Mouse (Mus musculus): Measurements from ENCODE around the gene 1700008O03Rik. TPM values are rescaled to one million over a fixed set of nuclear protein-coding genes. Genes with fewer than 3 reads are reported as not detected.

The 1700008O03Rik gene
- polyA plus RNA-seq, 1 experiment from 2014 or later, result 0.34 TPM

DNA sequence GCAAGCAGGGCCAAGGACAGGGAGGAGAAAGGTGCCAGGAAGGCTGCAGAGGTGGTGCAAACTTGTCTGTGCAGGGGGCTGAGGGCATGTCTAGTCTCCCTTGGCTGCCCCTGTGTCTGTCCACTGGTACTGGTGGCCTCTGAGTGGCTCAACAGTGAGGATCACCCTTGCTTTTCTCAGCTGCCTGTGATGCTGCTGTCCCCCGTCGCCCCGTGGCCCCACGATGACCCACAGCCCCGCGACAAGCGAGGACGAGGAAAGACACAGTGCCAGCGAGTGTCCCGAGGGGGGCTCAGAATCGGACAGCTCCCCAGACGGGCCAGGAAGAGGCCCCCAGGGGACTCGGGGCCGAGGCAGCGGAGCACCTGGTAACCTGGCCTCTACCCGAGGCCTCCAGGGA is 73.1 kb downstream of the 1700008O03Rik start:
- Histone ChIP-seq H3K9me3 (ENCODE audit: control insufficient read depth, low read length) (no peaks in the 10 kb centered on the region), H3K9ac (ENCODE audit: low read length) (no peak overlapping the region), H3K4me1 (ENCODE audit: control insufficient read depth in 2 of 2, insufficient read depth in 2 of 2, low read length in 2 of 2) (peaks cover 0 to 15% of the 10 kb centered on the region in 2 experiments; a peak in 3 of 4 replicates), H3K36me3 (ENCODE audit: control insufficient read depth, insufficient read depth, low read length) (no peaks in the 10 kb centered on the region), H3K4me3 (ENCODE audit: control insufficient read depth in 1 of 2, insufficient read depth in 1 of 2, low read depth in 1 of 2, low read length in 2 of 2) (no peak overlapping the region), H3K27ac (replicated peaks in 1 of 2; ENCODE audit: control insufficient read depth in 1 of 2, insufficient read depth in 1 of 2, low read depth in 2 of 2, low read length in 2 of 2) (no peak overlapping the region), H3K4me2 (ENCODE audit: low read length) (no peak overlapping the region), H3K27me3 (ENCODE audit: control insufficient read depth, insufficient read depth, low read length) (peaks cover 69% of the 10 kb centered on the region)
- 50% methylated on average over 16 of the region's 16 CpGs for WGBS
- ATAC-seq (ENCODE audit: insufficient number of reproducible peaks, insufficient read depth, low FRiP score, low read depth), result no peak

DNA sequence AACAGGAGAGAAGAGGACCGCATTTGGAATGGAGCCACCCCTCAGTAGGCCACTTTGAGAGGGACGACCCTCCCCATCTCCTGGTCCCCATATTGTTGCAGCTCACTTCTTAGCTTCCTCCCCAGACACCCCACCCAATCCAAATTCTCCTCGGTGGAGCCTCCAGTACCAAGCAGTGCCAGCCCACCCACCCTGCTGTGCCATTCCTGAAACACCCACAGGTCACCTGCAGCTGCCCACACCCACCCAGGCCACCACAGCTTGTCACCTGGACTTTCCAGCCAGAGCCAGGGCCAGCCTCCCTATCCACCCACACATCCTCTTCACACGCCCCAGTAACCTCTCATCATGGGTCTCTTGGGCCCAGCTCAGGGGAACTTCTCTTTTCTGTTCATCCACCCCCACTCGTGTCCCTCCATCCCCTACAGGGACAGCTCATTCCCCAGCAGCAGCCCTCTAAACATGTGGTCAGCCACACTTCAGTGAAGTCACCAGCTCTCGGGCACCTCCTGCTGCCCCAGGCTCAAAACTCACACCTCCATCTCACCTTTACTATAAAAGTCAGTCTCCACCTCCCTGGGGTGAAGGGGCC is 73.8 kb downstream of the 1700008O03Rik start:
- no peak overlapping the region for H3K9ac ChIP-seq (ENCODE audit: low read length)
- H3K4me3 ChIP-seq (ENCODE audit: control insufficient read depth in 1 of 2, insufficient read depth in 1 of 2, low read depth in 1 of 2, low read length in 2 of 2), result no peak overlapping the region; a peak in 1 of 4 replicates
- no peak overlapping the region for H3K27ac ChIP-seq (replicated peaks in 1 of 2; ENCODE audit: control insufficient read depth in 1 of 2, insufficient read depth in 1 of 2, low read depth in 2 of 2, low read length in 2 of 2)
- WGBS, result 16% methylated on average over 6 of the region's 6 CpGs
- no peak for ATAC-seq (ENCODE audit: insufficient number of reproducible peaks, insufficient read depth, low FRiP score, low read depth)
- H3K9me3 ChIP-seq (ENCODE audit: control insufficient read depth, low read length), result no peaks in the 10 kb centered on the region
- no peak overlapping the region for H3K4me2 ChIP-seq (ENCODE audit: low read length)
- H3K27me3 ChIP-seq (ENCODE audit: control insufficient read depth, insufficient read depth, low read length), result peaks cover 75% of the 10 kb centered on the region
- no peaks in the 10 kb centered on the region for H3K36me3 ChIP-seq (ENCODE audit: control insufficient read depth, insufficient read depth, low read length)
- H3K4me1 ChIP-seq (ENCODE audit: control insufficient read depth in 2 of 2, insufficient read depth in 2 of 2, low read length in 2 of 2), result peaks cover 0 to 15% of the 10 kb centered on the region in 2 experiments; a peak in 3 of 4 replicates

DNA sequence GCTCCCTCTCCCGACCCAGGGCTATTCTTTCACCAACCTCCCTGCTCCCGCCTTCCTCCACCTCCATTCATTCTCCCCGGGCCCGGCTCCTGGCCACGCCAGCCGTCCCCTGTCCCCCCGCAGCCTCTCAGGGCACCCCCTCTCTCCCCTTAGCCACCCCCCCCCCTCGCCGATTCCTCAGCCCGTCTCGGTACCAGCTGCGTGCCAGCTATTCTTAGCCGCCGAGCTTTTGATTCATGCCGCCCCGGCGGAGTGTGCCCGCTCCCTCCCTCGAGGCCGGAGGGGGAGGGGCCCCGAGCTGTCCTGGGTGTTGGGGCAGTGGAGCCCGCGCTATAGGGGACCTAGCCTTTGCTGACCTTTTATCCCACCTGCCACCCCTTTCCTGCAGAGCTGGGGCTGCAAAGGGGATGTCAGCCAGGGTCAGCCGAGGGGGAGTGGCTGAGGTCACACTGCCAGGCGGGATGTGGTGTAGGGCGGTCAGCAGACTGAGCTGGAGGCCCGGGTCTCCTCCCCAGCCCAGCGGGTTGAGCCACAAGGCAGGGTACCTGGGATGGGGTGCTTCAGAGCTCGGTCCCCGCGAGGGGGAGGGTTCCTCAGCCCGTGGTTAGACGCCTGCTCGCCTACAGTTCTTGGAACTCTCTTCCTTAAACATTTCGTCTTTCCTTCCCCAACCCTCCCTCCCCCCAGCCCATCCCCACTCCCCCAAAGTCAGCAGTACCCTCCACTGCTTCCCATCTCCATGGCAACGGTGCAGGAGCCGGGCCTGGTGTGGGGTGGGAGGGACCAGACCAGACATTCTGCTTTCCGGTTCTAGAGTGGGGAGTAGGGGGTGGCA is 74.5 kb downstream of the 1700008O03Rik start:
- no peaks in the 10 kb centered on the region for H3K9me3 ChIP-seq (ENCODE audit: control insufficient read depth, low read length)
- H3K4me2 ChIP-seq (ENCODE audit: low read length), result peak overlapping the region; percentile 92
- peak overlapping the region; percentile 44 for H3K4me3 ChIP-seq (ENCODE audit: control insufficient read depth in 1 of 2, insufficient read depth in 1 of 2, low read depth in 1 of 2, low read length in 2 of 2)
- peaks cover 70% of the 10 kb centered on the region for H3K27me3 ChIP-seq (ENCODE audit: control insufficient read depth, insufficient read depth, low read length)
- H3K27ac ChIP-seq (replicated peaks in 1 of 2; ENCODE audit: control insufficient read depth in 1 of 2, insufficient read depth in 1 of 2, low read depth in 2 of 2, low read length in 2 of 2), result no peak overlapping the region
- peak overlapping the region; percentile 67 for H3K9ac ChIP-seq (ENCODE audit: low read length)
- peaks cover 0 to 15% of the 10 kb centered on the region in 2 experiments; a peak in 3 of 4 replicates for H3K4me1 ChIP-seq (ENCODE audit: control insufficient read depth in 2 of 2, insufficient read depth in 2 of 2, low read length in 2 of 2)
- no peak for ATAC-seq (ENCODE audit: insufficient number of reproducible peaks, insufficient read depth, low FRiP score, low read depth)
- 2% methylated on average over 38 of the region's 38 CpGs for WGBS
- H3K36me3 ChIP-seq (ENCODE audit: control insufficient read depth, insufficient read depth, low read length), result no peaks in the 10 kb centered on the region

DNA sequence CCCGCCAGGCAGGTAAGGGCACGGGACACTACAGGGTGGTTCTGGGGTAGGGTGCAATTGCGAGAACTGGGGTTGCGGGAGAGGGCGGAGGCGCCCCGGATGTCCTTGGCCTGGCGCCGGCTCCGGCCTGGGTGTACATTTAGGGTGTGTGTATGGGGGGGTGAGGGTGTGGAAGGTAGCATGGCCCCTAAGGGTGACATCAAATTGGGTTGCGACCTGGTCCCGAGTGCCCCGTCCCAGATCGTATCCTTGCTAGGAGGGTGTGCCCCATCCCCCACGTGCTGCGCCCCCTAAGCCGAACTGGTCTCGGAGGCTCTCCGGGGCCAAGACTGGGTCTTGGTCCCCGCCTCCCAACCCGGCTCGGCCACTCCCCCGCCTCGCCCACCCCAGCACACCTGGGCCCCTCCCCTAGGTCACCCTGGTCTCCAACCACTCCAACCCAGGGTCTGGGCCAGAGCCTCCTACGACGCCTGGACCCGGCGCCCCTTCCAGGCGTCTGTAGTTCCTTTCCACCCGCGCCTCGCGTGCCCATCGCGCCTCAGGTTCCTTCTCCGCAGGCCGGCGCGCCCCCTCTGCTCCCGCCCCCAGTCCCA is 75.2 kb downstream of the 1700008O03Rik start:
- Histone ChIP-seq H3K27ac (replicated peaks in 1 of 2; ENCODE audit: control insufficient read depth in 1 of 2, insufficient read depth in 1 of 2, low read depth in 2 of 2, low read length in 2 of 2) (no peak overlapping the region), H3K27me3 (ENCODE audit: control insufficient read depth, insufficient read depth, low read length) (peaks cover 69% of the 10 kb centered on the region)
- ATAC-seq (ENCODE audit: insufficient number of reproducible peaks, insufficient read depth, low FRiP score, low read depth), result no peak

More for the DNA sequence above, 75.2 kb downstream of the 1700008O03Rik start:
- Histone ChIP-seq H3K36me3 (ENCODE audit: control insufficient read depth, insufficient read depth, low read length) (no peaks in the 10 kb centered on the region), H3K4me2 (ENCODE audit: low read length) (peak overlapping the region; percentile 92), H3K4me3 (ENCODE audit: control insufficient read depth in 1 of 2, insufficient read depth in 1 of 2, low read depth in 1 of 2, low read length in 2 of 2) (peak overlapping the region; percentile 44), H3K9me3 (ENCODE audit: control insufficient read depth, low read length) (no peaks in the 10 kb centered on the region), H3K9ac (ENCODE audit: low read length) (peak overlapping the region; percentile 67), H3K4me1 (ENCODE audit: control insufficient read depth in 2 of 2, insufficient read depth in 2 of 2, low read length in 2 of 2) (peaks cover 3 to 15% of the 10 kb centered on the region in 2 experiments; a peak in 3 of 4 replicates)
- 2% methylated on average over 27 of the region's 40 CpGs for WGBS

Other genes with a start within 250 kb of the 1700008O03Rik start
- gene Klk1b16, start 249.1 kb downstream of the 1700008O03Rik start, polyA plus RNA-seq (2014; fragmentation: Nextera tagmentation; extraction: Ambion mirVana), result not detected in 2 replicates
- gene Klk1b24, start 197.6 kb downstream of the 1700008O03Rik start, polyA plus RNA-seq (2014; fragmentation: Nextera tagmentation; extraction: Ambion mirVana), result not detected in 2 replicates
- gene Klk1b3, start 187.6 kb downstream of the 1700008O03Rik start, polyA plus RNA-seq (2014; fragmentation: Nextera tagmentation; extraction: Ambion mirVana), result not detected in 2 replicates
- not detected in 2 replicates for gene Klk1b4, start 178.4 kb downstream of the 1700008O03Rik start, polyA plus RNA-seq (2014; fragmentation: Nextera tagmentation; extraction: Ambion mirVana)
- gene Klk1b5, start 169.9 kb downstream of the 1700008O03Rik start, polyA plus RNA-seq (2014; fragmentation: Nextera tagmentation; extraction: Ambion mirVana), result not detected in 2 replicates
- gene Klk1, start 160.5 kb downstream of the 1700008O03Rik start, polyA plus RNA-seq (2014; fragmentation: Nextera tagmentation; extraction: Ambion mirVana), result not detected in 2 replicates
- gene Gm36864, start 149.6 kb downstream of the 1700008O03Rik start, polyA plus RNA-seq (2014; fragmentation: Nextera tagmentation; extraction: Ambion mirVana), result not detected in 2 replicates
- gene 1700028J19Rik, start 139.1 kb downstream of the 1700008O03Rik start, polyA plus RNA-seq (2014; fragmentation: Nextera tagmentation; extraction: Ambion mirVana), result 1.1 and 1.6 TPM in 2 replicates
- 54.8 and 62.7 TPM in 2 replicates for gene 2410002F23Rik, start 139.1 kb downstream of the 1700008O03Rik start, polyA plus RNA-seq (2014; fragmentation: Nextera tagmentation; extraction: Ambion mirVana)
- not detected in 2 replicates for gene Acp4, start 128.4 kb downstream of the 1700008O03Rik start, polyA plus RNA-seq (2014; fragmentation: Nextera tagmentation; extraction: Ambion mirVana)
- gene Gm15517, start 124.4 kb downstream of the 1700008O03Rik start, polyA plus RNA-seq (2014; fragmentation: Nextera tagmentation; extraction: Ambion mirVana), result not detected in 2 replicates
- 0.81 and 0.85 TPM in 2 replicates for gene Clec11a, start 78.9 kb downstream of the 1700008O03Rik start, polyA plus RNA-seq (2014; fragmentation: Nextera tagmentation; extraction: Ambion mirVana)
- gene Shank1, start 75.6 kb downstream of the 1700008O03Rik start, polyA plus RNA-seq (2014; fragmentation: Nextera tagmentation; extraction: Ambion mirVana), result 0.44 and 0.96 TPM in 2 replicates
- 0.57 and 0.59 TPM in 2 replicates for gene Syt3, start 1.7 kb downstream of the 1700008O03Rik start, polyA plus RNA-seq (2014; fragmentation: Nextera tagmentation; extraction: Ambion mirVana)
- 4.1 and 4.5 TPM in 2 replicates for gene Lrrc4b, start 43.2 kb upstream of the 1700008O03Rik start, polyA plus RNA-seq (2014; fragmentation: Nextera tagmentation; extraction: Ambion mirVana)
- gene Aspdh, start 79.6 kb upstream of the 1700008O03Rik start, polyA plus RNA-seq (2014; fragmentation: Nextera tagmentation; extraction: Ambion mirVana), result 0.34 and 1.4 TPM in 2 replicates
- gene Josd2, start 82.2 kb upstream of the 1700008O03Rik start, polyA plus RNA-seq (2014; fragmentation: Nextera tagmentation; extraction: Ambion mirVana), result 128 and 131 TPM in 2 replicates
- gene Emc10, start 110.7 kb upstream of the 1700008O03Rik start, polyA plus RNA-seq (2014; fragmentation: Nextera tagmentation; extraction: Ambion mirVana), result 101 and 114 TPM in 2 replicates
- 8.7 and 9.2 TPM in 2 replicates for gene Fam71e1, start 110.8 kb upstream of the 1700008O03Rik start, polyA plus RNA-seq (2014; fragmentation: Nextera tagmentation; extraction: Ambion mirVana)
- gene Mybpc2, start 138.8 kb upstream of the 1700008O03Rik start, polyA plus RNA-seq (2014; fragmentation: Nextera tagmentation; extraction: Ambion mirVana), result 2.3 and 3.3 TPM in 2 replicates
- not detected in 2 replicates for gene Spib, start 146.3 kb upstream of the 1700008O03Rik start, polyA plus RNA-seq (2014; fragmentation: Nextera tagmentation; extraction: Ambion mirVana)
- gene Pold1, start 163.0 kb upstream of the 1700008O03Rik start, polyA plus RNA-seq (2014; fragmentation: Nextera tagmentation; extraction: Ambion mirVana), result 28.6 and 29.2 TPM in 2 replicates
- 53.3 and 57.8 TPM in 2 replicates for gene Nr1h2, start 168.1 kb upstream of the 1700008O03Rik start, polyA plus RNA-seq (2014; fragmentation: Nextera tagmentation; extraction: Ambion mirVana)
- gene Napsa, start 186.6 kb upstream of the 1700008O03Rik start, polyA plus RNA-seq (2014; fragmentation: Nextera tagmentation; extraction: Ambion mirVana), result 0.35 and 0.92 TPM in 2 replicates
- gene Kcnc3, start 204.8 kb upstream of the 1700008O03Rik start, polyA plus RNA-seq (2014; fragmentation: Nextera tagmentation; extraction: Ambion mirVana), result not detected in 2 replicates

All from heart, embryonic 14.5 days (tissue).